Mouse (Mus musculus) cortical plate, adult 2 months (tissue): ENCODE data around the gene Zfp317.

Source experiments
- CTCF ChIP-seq: fragments of 200-500 bp; IDR thresholded peaks from 2 replicates; pipeline ENCODE4 v1.5.1; 2011; ENCODE audit warnings: mild to moderate bottlenecking, control low read depth, low read length; ENCODE audit not compliant: insufficient read depth; ENCODE audit errors: extremely low read depth
- POLR2A ChIP-seq: fragments of 200-500 bp; IDR thresholded peaks from 2 replicates; pipeline ENCODE4 v1.6.1; 2011; ENCODE audit warnings: mild to moderate bottlenecking, low read length, control low read depth; ENCODE audit not compliant: insufficient read depth; ENCODE audit errors: extremely low read depth

DNA sequence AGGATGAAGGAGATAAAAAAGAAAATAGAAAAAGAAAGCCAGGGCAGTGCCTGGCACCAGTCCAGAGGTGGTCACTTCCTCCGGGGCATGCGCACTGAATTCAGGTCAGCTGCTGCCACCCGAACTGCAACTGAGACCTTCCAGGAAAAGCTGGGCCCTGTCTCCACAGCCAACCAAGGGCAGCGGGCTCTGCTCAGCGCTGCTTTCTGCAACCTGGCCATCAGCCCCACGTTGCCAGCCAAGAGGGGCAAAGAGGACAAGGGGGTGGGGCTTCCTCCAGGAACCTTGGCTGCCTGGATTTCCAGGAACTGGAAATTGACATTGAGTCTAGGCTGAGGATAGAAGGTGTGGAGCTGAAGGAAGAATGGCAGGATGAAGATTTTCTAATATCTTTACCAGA lies 68.4 kb downstream of the Zfp317 start:
- TF ChIP-seq CTCF (no peak), POLR2A (no peak)
